Mouse (Mus musculus) thymus, adult 2 months (tissue): ENCODE results near the gene Cdh11. TPM values are rescaled to one million over a fixed set of nuclear protein-coding genes. Genes with fewer than 3 reads are reported as not detected.
A peak's percentile ranks its signal among the peaks of the same experiment; 100 is the strongest.

Experiments used
- DNase-seq: peaks from one replicate; pipeline ENCODE4 v3.0.0; 2021
- H3K27ac ChIP-seq: fragments of 200-500 bp; 2 replicates; pipeline ENCODE4 v1.5.1; 2012; ENCODE audit warnings: low read length, control low read depth; ENCODE audit not compliant: control insufficient read depth, insufficient read depth
- H3K27me3 ChIP-seq: fragments of 200-500 bp; 2 replicates; pipeline ENCODE4 v1.6.1; 2012; ENCODE audit warnings: mild to moderate bottlenecking, low read length, moderate library complexity, mixed read lengths; ENCODE audit not compliant: control insufficient read depth, insufficient read depth
- H3K36me3 ChIP-seq: fragments of 200-500 bp; 2 replicates; pipeline ENCODE4 v1.6.1; 2012; ENCODE audit warnings: mild to moderate bottlenecking, low read length, moderate library complexity; ENCODE audit not compliant: control insufficient read depth, insufficient read depth
- H3K4me1 ChIP-seq: fragments of 200-500 bp; replicated peaks from 2 replicates; pipeline ENCODE4 v1.6.1; 2012; ENCODE audit warnings: low read length; ENCODE audit not compliant: control insufficient read depth, insufficient read depth
- H3K4me3 ChIP-seq: fragments of 200-500 bp; 2 replicates; pipeline ENCODE4 v1.5.1; 2012; ENCODE audit warnings: mild to moderate bottlenecking, low read length, control low read depth, moderate library complexity; ENCODE audit not compliant: control insufficient read depth, insufficient read depth
- CTCF ChIP-seq: fragments of 200-500 bp; IDR thresholded peaks from 2 replicates; pipeline ENCODE4 v1.5.1; 2012; ENCODE audit warnings: mild to moderate bottlenecking, control low read depth, low read length, moderate library complexity, borderline replicate concordance; ENCODE audit not compliant: control insufficient read depth, poor library complexity, insufficient read depth; ENCODE audit errors: extremely low read depth
- POLR2A ChIP-seq: fragments of 200-500 bp; IDR thresholded peaks from 2 replicates; pipeline ENCODE4 v1.6.1; 2012; ENCODE audit warnings: mild to moderate bottlenecking, low read length, control low read depth, moderate library complexity; ENCODE audit not compliant: control insufficient read depth, poor library complexity, insufficient read depth; ENCODE audit errors: extremely low read depth
- WGBS: fragments of 180-500 bp; shearing (Covaris S2); methylation state at CpG from one replicate; pipeline ENCODE4 v1.1.7; 2018; 5-methylcytosine and 5-hydroxymethylcytosine counted together
- polyA plus RNA-seq: library from polyadenylated mRNA; depleted of rRNA; stranded (reverse); fragments of >200 nt; gene quantifications from 2 replicates; pipeline ENCODE4 v1.2.3, GENCODE M21; 2012

Cdh11 gene
- polyA plus RNA-seq, 1 experiment = 2.6 TPM

GRCm38 (mm10) chr8:102783821-102784591, 1.4 kb downstream of the Cdh11 start:
- DNase-seq = no peak
- 6% methylated on average over 42 of the region's 42 CpGs for WGBS

GRCm38 (mm10) chr8:102782707-102783489, 2.5 kb downstream of the Cdh11 start:
- Histone ChIP-seq H3K27ac (no peak overlapping the region), H3K4me1 (no peaks in the 10 kb centered on the region), H3K36me3 (no peaks in the 10 kb centered on the region), H3K27me3 (peaks cover 10% of the 10 kb centered on the region), H3K4me3 (no peak overlapping the region)
- TF ChIP-seq POLR2A (no peak), CTCF (no peak)
- DNase-seq = no peak
- 19% methylated on average over 11 of the region's 11 CpGs for WGBS

More at GRCm38 (mm10) chr8:102783821-102784591, 1.4 kb downstream of the Cdh11 start:
- Histone ChIP-seq H3K36me3 (no peaks in the 10 kb centered on the region), H3K27ac (no peak overlapping the region), H3K4me3 (no peak overlapping the region), H3K27me3 (peaks cover 10% of the 10 kb centered on the region), H3K4me1 (no peaks in the 10 kb centered on the region)
- TF ChIP-seq CTCF = no peak
- TF ChIP-seq POLR2A = no peak

GRCm38 (mm10) chr8:102780899-102781298, 4.5 kb downstream of the Cdh11 start:
- WGBS = 9% methylated on average over 12 of the region's 12 CpGs
- Histone ChIP-seq H3K4me3 (no peak overlapping the region), H3K4me1 (no peaks in the 10 kb centered on the region), H3K27ac (no peak overlapping the region), H3K36me3 (no peaks in the 10 kb centered on the region), H3K27me3 (peaks cover 10% of the 10 kb centered on the region)
- TF ChIP-seq CTCF (no peak), POLR2A (no peak)
- peak; percentile 4 for DNase-seq

- WGBS = 97% methylated on average over 1 of the region's 1 CpGs
- no peak for DNase-seq
- TF ChIP-seq CTCF (no peak), POLR2A (no peak)
These were observed 10.8 kb downstream of the Cdh11 start for GRCm38 (mm10) chr8:102774594-102774993.

GRCm38 (mm10) chr8:102771456-102771855, 14.0 kb downstream of the Cdh11 start:
- H3K27ac ChIP-seq = no peak overlapping the region
- no peaks in the 10 kb centered on the region for H3K4me1 ChIP-seq
- WGBS = 96% methylated on average over 2 of the region's 2 CpGs
- H3K4me3 ChIP-seq = no peak overlapping the region
- DNase-seq = no peak
- no peaks in the 10 kb centered on the region for H3K27me3 ChIP-seq
- TF ChIP-seq POLR2A = no peak
- TF ChIP-seq CTCF = no peak
- no peaks in the 10 kb centered on the region for H3K36me3 ChIP-seq

More at GRCm38 (mm10) chr8:102774594-102774993, 10.8 kb downstream of the Cdh11 start:
- Histone ChIP-seq H3K36me3 (no peaks in the 10 kb centered on the region), H3K27ac (no peak overlapping the region), H3K27me3 (no peaks in the 10 kb centered on the region), H3K4me3 (no peak overlapping the region), H3K4me1 (no peaks in the 10 kb centered on the region)

- Histone ChIP-seq H3K36me3 (no peaks in the 10 kb centered on the region), H3K27ac (no peak overlapping the region), H3K4me3 (no peak overlapping the region), H3K4me1 (no peaks in the 10 kb centered on the region), H3K27me3 (no peaks in the 10 kb centered on the region)
- TF ChIP-seq POLR2A = no peak
- TF ChIP-seq CTCF = no peak
- WGBS = 94% methylated on average over 5 of the region's 5 CpGs
- no peak for DNase-seq
These were observed 31.6 kb downstream of the Cdh11 start for GRCm38 (mm10) chr8:102753839-102754238.
